Mouse (Mus musculus): ENCODE measurements around the gene Slc27a1. TPM values are rescaled to one million over a fixed set of nuclear protein-coding genes. Genes with fewer than 3 reads are reported as not detected.
A peak's percentile ranks its signal among the peaks of the same experiment; 100 is the strongest.

Gene Slc27a1
- total RNA-seq, 2 experiments from 2014 or later = 1.7 TPM; not detected in 1

- no peak for ATAC-seq (replicated peaks; ENCODE audit: low FRiP score, poor library complexity, severe bottlenecking)
These were observed 15.9 kb upstream of the Slc27a1 start for GRCm38 (mm10) chr8:71552770-71553169.

- ATAC-seq (replicated peaks; ENCODE audit: low FRiP score, poor library complexity, severe bottlenecking) = no peak
These were observed 14.7 kb upstream of the Slc27a1 start for GRCm38 (mm10) chr8:71554001-71554400.

GRCm38 (mm10) chr8:71554644-71555043, 14.0 kb upstream of the Slc27a1 start:
- no peak for ATAC-seq (replicated peaks; ENCODE audit: low FRiP score, poor library complexity, severe bottlenecking)

GRCm38 (mm10) chr8:71558071-71558957, 10.4 kb upstream of the Slc27a1 start, which contains the start of gene Tmem221:
Tmem221 (minus strand) TSS chr8:71558871.
- ATAC-seq (replicated peaks; ENCODE audit: low FRiP score, poor library complexity, severe bottlenecking) = no peak

GRCm38 (mm10) chr8:71558958-71559690, 9.6 kb upstream of the Slc27a1 start:
- no peak for ATAC-seq (replicated peaks; ENCODE audit: low FRiP score, poor library complexity, severe bottlenecking)

- ATAC-seq (replicated peaks; ENCODE audit: low FRiP score, poor library complexity, severe bottlenecking) = no peak
These were observed 8.6 kb upstream of the Slc27a1 start for GRCm38 (mm10) chr8:71560071-71560470.

GRCm38 (mm10) chr8:71560765-71561164, 7.9 kb upstream of the Slc27a1 start:
- ATAC-seq (replicated peaks; ENCODE audit: low FRiP score, poor library complexity, severe bottlenecking) = no peak

- ATAC-seq (replicated peaks; ENCODE audit: low FRiP score, poor library complexity, severe bottlenecking) = no peak
These were observed 7.3 kb upstream of the Slc27a1 start for GRCm38 (mm10) chr8:71561401-71561800.

- ATAC-seq (replicated peaks; ENCODE audit: low FRiP score, poor library complexity, severe bottlenecking) = peak; percentile 79
These were observed 5.9 kb upstream of the Slc27a1 start for GRCm38 (mm10) chr8:71562751-71563150.

GRCm38 (mm10) chr8:71563992-71564391, 4.7 kb upstream of the Slc27a1 start:
- no peak for ATAC-seq (replicated peaks; ENCODE audit: low FRiP score, poor library complexity, severe bottlenecking)

GRCm38 (mm10) chr8:71566501-71566900, 2.2 kb upstream of the Slc27a1 start, which contains the start of gene Nxnl1:
Nxnl1 (minus strand) TSS chr8:71566601.
- ATAC-seq (replicated peaks; ENCODE audit: low FRiP score, poor library complexity, severe bottlenecking) = no peak

- ATAC-seq (replicated peaks; ENCODE audit: low FRiP score, poor library complexity, severe bottlenecking) = no peak
These were observed 1.1 kb upstream of the Slc27a1 start for GRCm38 (mm10) chr8:71567587-71567986.

- no peak for ATAC-seq (replicated peaks; ENCODE audit: low FRiP score, poor library complexity, severe bottlenecking)
These were observed 259 bp downstream of the Slc27a1 start for GRCm38 (mm10) chr8:71568941-71569340.

- ATAC-seq (replicated peaks; ENCODE audit: low FRiP score, poor library complexity, severe bottlenecking) = peak; percentile 44
These were observed 946 bp downstream of the Slc27a1 start for GRCm38 (mm10) chr8:71569366-71570290.

GRCm38 (mm10) chr8:71570291-71570954, 1.7 kb downstream of the Slc27a1 start:
- peak; percentile 44; the same call in 1 of the 2 replicates for ATAC-seq (replicated peaks; ENCODE audit: low FRiP score, poor library complexity, severe bottlenecking)

- ATAC-seq (replicated peaks; ENCODE audit: low FRiP score, poor library complexity, severe bottlenecking) = no peak
These were observed 3.4 kb downstream of the Slc27a1 start for GRCm38 (mm10) chr8:71572077-71572476.

- no peak for ATAC-seq (replicated peaks; ENCODE audit: low FRiP score, poor library complexity, severe bottlenecking)
These were observed 4.4 kb downstream of the Slc27a1 start for GRCm38 (mm10) chr8:71572847-71573633.

GRCm38 (mm10) chr8:71574426-71574825, 5.7 kb downstream of the Slc27a1 start:
- no peak for ATAC-seq (replicated peaks; ENCODE audit: low FRiP score, poor library complexity, severe bottlenecking)
